Mouse (Mus musculus) brain, embryonic 14.5 days (tissue): ENCODE results near the gene Tas2r118.

Experiments used
- CTCF ChIP-seq: fragments of 200-500 bp; IDR thresholded peaks from 2 replicates; pipeline ENCODE4 v1.5.1; 2012; ENCODE audit warnings: inconsistent platforms, mild to moderate bottlenecking, moderate library complexity, borderline replicate concordance; ENCODE audit not compliant: insufficient read depth, insufficient read length; ENCODE audit errors: extremely low read depth
- POLR2A ChIP-seq: fragments of 200-500 bp; IDR thresholded peaks from 2 replicates; pipeline ENCODE4 v1.6.1; 2012; ENCODE audit warnings: mild to moderate bottlenecking, inconsistent platforms, borderline replicate concordance; ENCODE audit not compliant: poor library complexity, insufficient read depth, insufficient read length, severe bottlenecking; ENCODE audit errors: extremely low read depth

DNA sequence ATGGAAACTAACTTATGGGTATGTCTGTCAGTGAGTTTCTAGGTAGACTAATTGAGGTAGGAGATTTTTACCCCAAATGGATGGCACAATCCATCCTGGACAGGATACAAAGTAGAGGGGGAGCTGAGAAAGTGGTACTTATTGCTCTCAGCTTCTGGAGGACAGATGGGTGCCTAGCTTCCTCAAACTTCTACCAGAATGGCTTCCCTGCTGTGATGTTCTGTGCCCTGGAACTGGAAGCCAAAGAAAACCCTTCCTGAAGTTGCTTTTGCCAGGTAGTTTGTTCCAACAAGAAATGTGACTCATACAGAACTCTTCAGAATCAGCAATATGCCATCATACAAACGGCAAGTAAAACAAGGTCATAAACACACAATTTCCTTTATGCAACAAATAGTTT lies 29.1 kb downstream of the Tas2r118 start:
- TF ChIP-seq POLR2A (no peak), CTCF (no peak)
